Mouse (Mus musculus) embryonic facial prominence, embryonic 11.5 days (tissue): ENCODE data around the gene Lbhd2. TPM values are rescaled to one million over a fixed set of nuclear protein-coding genes. Genes with fewer than 3 reads are reported as not detected.

Experiments
- ATAC-seq: fragments of 200-750 bp; cut with Nextera tagmentation; replicated peaks from 2 replicates; pipeline ENCODE4 v1.8.0; 2017; ENCODE audit warnings: low read depth; ENCODE audit not compliant: insufficient number of reproducible peaks, low FRiP score, low TSS enrichment
- DNase-seq: peaks from one replicate; pipeline ENCODE4 v3.0.0-alpha.2; 2015; ENCODE audit warnings: low spot score
- H3K27ac ChIP-seq: fragments of 300-500 bp; sonication (generic); replicated peaks from 2 replicates; pipeline ENCODE4 v1.5.1; 2014; ENCODE audit warnings: mild to moderate bottlenecking, low read depth, low read length, control low read depth
- H3K27me3 ChIP-seq: fragments of 300-500 bp; sonication (generic); 2 replicates; pipeline ENCODE4 v1.6.1; 2014; ENCODE audit warnings: mild to moderate bottlenecking, low read length, moderate library complexity, mixed read lengths; ENCODE audit not compliant: control insufficient read depth, insufficient read depth
- H3K36me3 ChIP-seq: fragments of 300-500 bp; sonication (generic); replicated peaks from 2 replicates; pipeline ENCODE4 v1.6.1; 2014; ENCODE audit warnings: low read depth, mild to moderate bottlenecking, low read length, moderate library complexity, mixed read lengths; ENCODE audit not compliant: control insufficient read depth, insufficient read depth
- H3K4me1 ChIP-seq: fragments of 300-500 bp; sonication (generic); 2 replicates; pipeline ENCODE4 v1.6.1; 2014; ENCODE audit warnings: low read length, mixed read lengths; ENCODE audit not compliant: control insufficient read depth, insufficient read depth
- H3K4me2 ChIP-seq: fragments of 300-500 bp; sonication (generic); 2 replicates; pipeline ENCODE4 v1.6.1; 2014; ENCODE audit warnings: low read depth, mild to moderate bottlenecking, control low read depth, low read length, moderate library complexity
- H3K4me3 ChIP-seq: fragments of 300-500 bp; sonication (generic); 2 replicates; pipeline ENCODE4 v1.5.1; 2014; ENCODE audit warnings: low read depth, low read length, control low read depth
- H3K9ac ChIP-seq: fragments of 300-500 bp; sonication (generic); replicated peaks from 2 replicates; pipeline ENCODE4 v1.6.1; 2014; ENCODE audit warnings: mild to moderate bottlenecking, control low read depth, low read length
- H3K9me3 ChIP-seq: fragments of 300-500 bp; sonication (generic); replicated peaks from 2 replicates; pipeline ENCODE4 v1.6.1; 2016; ENCODE audit warnings: mild to moderate bottlenecking, low read length, inconsistent platforms, mixed read lengths; ENCODE audit not compliant: control insufficient read depth
- WGBS: fragments of 180-500 bp; shearing (Covaris S2); extraction: QIAGEN DNeasy Blood & Tissue Kit; methylation state at CpG from one replicate; pipeline ENCODE4 v1.1.7; 2014; 5-methylcytosine and 5-hydroxymethylcytosine counted together
- polyA plus RNA-seq: library from polyadenylated mRNA; unstranded; fragments of >200 nt; fragmentation: Nextera tagmentation; extraction: Ambion mirVana; gene quantifications from 2 replicates; pipeline ENCODE4 v1.2.1, GENCODE M21; 2014

The Lbhd2 gene
- polyA plus RNA-seq, 1 experiment from 2014 or later = not detected

DNA sequence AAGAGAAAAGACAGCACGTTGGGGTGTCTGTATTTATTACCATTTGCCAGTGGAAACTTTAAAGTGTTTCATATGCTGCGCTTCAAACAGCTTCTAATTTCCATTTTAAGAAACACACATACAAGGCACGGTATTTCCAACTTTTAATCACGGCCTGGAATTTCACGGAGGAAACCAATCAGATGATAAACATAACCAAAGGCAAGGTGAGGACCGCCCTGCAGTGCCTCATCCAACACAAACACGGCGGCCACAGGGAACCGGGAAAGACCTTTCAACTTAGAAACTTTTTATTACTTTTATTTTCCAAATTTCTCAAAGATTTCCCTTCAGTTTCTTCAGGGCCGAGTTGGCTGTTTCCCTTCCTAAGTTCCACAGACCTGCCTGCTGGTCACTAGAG, 31.9 kb upstream of the Lbhd2 start:
- no peak for ATAC-seq
- WGBS = 84% methylated on average over 10 of the region's 10 CpGs
- H3K36me3 ChIP-seq = no peaks in the 10 kb centered on the region

DNA sequence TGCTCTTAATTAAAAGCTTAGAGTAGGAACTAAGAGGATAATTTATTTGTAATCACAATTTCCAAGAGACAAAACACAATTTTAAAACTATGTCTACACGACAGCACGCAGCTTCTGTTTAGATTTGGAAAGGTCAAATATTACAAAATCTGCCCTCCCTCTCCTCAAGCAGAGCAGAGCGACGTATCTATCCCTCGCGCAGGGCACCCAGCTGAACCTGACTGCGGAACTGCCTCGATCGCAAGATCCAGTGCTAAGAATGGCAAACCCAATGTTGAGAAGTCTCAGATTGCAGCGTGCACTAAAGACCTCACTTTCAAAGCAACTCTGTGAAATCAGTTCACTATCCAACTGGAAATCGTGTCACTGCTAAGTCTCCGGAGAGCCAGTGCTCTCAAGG, 31.1 kb upstream of the Lbhd2 start:
- H3K36me3 ChIP-seq = no peaks in the 10 kb centered on the region
- peak overlapping the region; percentile 50 for H3K9ac ChIP-seq
- H3K4me3 ChIP-seq = peak overlapping the region; percentile 88
- 0 out of 2 replicates have a peak, but pooled peaks cover 2% of the 10 kb centered on the region for H3K4me1 ChIP-seq
- no peak for ATAC-seq
- DNase-seq = no peak
- peak overlapping the region; percentile 92 for H3K4me2 ChIP-seq
- 73% methylated on average over 12 of the region's 12 CpGs for WGBS
- H3K27ac ChIP-seq = no peak overlapping the region
- no peaks in the 10 kb centered on the region for H3K9me3 ChIP-seq
- no peaks in the 10 kb centered on the region for H3K27me3 ChIP-seq

More for the DNA sequence above, 31.9 kb upstream of the Lbhd2 start:
- Histone ChIP-seq H3K4me2 (no peak overlapping the region), H3K4me3 (no peak overlapping the region), H3K9ac (no peak overlapping the region), H3K4me1 (0 out of 2 replicates have a peak, but pooled peaks cover 2% of the 10 kb centered on the region), H3K9me3 (no peaks in the 10 kb centered on the region), H3K27me3 (no peaks in the 10 kb centered on the region), H3K27ac (no peak overlapping the region)
- no peak for DNase-seq

DNA sequence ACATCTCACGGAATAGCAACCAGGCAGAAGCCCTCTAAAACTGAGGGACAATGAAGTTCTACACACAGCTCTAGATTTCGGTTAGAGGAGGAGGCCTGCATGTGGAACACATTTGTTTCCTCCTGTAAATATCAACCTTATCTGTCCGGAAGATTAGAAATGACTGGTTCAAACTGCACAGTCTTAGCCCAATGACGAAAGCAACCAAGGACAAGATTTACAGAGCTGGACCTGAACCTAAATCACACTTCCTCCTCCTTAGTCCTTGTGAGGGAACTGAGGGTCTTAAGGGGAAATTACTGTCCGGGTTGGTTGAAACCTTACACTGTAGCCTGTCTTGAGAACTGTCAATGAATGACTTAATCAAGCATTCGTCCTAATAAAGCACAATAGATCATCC, 30.6 kb upstream of the Lbhd2 start:
- Histone ChIP-seq H3K9ac (peak overlapping the region; percentile 50), H3K27ac (no peak overlapping the region), H3K36me3 (no peaks in the 10 kb centered on the region), H3K27me3 (no peaks in the 10 kb centered on the region), H3K9me3 (no peaks in the 10 kb centered on the region), H3K4me1 (0 out of 2 replicates have a peak, but pooled peaks cover 2% of the 10 kb centered on the region), H3K4me2 (peak overlapping the region; percentile 92), H3K4me3 (peak overlapping the region; percentile 88)
- WGBS = 39% methylated on average over 6 of the region's 6 CpGs
- DNase-seq (no peak), ATAC-seq (no peak)

DNA sequence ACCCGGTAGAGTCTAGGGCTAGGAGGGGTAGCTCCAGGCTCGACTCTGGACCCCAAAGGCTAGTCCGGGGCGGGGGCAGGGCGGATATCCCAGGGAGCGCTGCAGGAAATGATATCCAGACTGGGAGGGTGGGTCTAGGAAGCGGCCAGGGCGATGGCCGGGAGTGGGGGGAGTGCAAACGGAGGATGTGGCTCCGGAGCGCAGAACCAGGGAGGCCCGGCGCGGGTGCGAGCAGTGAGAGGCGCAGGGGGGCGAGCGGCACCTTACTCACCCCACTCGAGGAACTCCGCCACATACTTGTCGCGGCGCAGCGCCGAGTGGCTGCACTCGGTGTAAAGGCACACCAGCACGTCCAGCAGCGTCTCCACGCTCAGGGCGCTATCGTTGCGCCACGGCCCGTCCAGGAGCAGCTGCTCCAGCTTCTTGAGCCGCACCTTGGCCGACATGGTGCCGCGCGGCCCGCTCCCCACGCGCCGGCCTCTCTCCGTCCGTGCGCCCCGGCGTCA, 29.7 kb upstream of the Lbhd2 start:
- peak overlapping the region; percentile 92 for H3K4me2 ChIP-seq
- H3K27ac ChIP-seq = peak overlapping the region; percentile 78
- H3K9me3 ChIP-seq = no peaks in the 10 kb centered on the region
- ATAC-seq = 0 out of 2 replicates have a peak, but pooled peaks have one; percentile 16
- H3K9ac ChIP-seq = peak overlapping the region; percentile 79
- under 1% methylated on average over 43 of the region's 49 CpGs for WGBS
- H3K4me1 ChIP-seq = 0 out of 2 replicates have a peak, but pooled peaks cover 2% of the 10 kb centered on the region
- H3K27me3 ChIP-seq = no peaks in the 10 kb centered on the region
- H3K4me3 ChIP-seq = peak overlapping the region; percentile 88
- peak; percentile 45 for DNase-seq
- H3K36me3 ChIP-seq = no peaks in the 10 kb centered on the region

DNA sequence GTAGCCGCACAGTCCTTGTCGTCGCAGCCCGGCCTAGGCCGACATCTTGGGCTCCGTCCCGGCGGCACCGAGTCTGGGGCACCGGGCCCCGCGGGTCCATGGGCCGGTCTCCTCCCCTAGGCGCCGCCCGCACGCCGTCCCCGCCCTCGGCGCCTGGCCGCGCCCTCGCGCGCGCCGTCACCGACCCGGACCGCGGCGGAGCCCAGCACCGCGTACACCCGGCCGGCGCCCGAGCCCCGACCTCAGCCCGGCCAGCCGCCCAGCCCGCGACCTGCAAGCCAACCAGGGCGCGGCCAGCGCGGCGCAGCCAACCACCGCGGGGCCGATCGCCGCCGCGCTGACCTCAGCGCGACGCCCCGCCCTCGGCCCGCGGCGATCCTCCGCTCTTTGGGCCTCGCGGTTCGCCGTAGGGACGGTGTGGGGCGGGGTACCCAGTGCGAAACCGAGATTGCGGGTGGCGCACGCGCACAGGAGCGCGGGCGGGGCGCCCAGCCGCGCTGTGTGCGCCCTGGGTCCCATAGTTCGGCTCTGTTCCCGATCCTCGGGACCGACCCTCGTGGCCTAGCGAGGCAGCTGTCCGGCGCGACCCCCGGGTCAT, 29.1 kb upstream of the Lbhd2 start, which contains the start of gene Cdc42bpb:
Cdc42bpb (minus strand) TSS at position 343 of the 598 bp plus-strand sequence.
- Histone ChIP-seq H3K4me1 (0 out of 2 replicates have a peak, but pooled peaks cover 2% of the 10 kb centered on the region), H3K9me3 (no peaks in the 10 kb centered on the region), H3K9ac (peak within 1 kb of the TSS; percentile 79), H3K36me3 (no peaks in the 10 kb centered on the region), H3K27me3 (no peaks in the 10 kb centered on the region), H3K4me3 (peak within 1 kb of the TSS; percentile 88), H3K27ac (peak within 1 kb of the TSS; percentile 78), H3K4me2 (peak within 1 kb of the TSS; percentile 92)
- under 1% methylated on average over 91 of the region's 94 CpGs for WGBS
- ATAC-seq (peak; percentile 94), DNase-seq (peak; percentile 95)

DNA sequence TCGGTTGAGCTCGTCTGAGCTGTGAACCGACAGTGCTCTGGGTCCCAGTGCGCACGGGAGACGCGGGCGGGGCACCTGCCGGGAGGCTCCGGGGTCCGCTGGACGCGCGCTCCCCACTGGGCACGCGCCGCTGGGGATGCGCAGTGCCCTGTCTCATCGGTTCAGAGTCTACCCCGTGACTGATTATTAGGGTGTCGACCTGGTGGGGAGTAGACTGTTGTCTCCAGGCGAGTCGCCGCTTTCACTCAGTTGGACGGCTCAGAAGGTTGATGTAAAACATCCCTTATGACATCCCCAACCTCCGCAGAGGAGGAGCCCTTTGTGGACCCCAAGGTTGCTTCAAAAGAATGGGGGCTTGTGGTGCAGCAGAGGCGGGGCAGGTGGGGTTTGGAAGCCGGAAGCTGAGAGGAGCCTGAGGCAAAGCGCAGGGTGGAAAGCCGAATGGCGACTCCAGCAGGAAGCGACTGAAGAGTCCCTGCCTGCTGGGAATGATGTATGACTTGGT, 28.6 kb upstream of the Lbhd2 start:
- Histone ChIP-seq H3K9me3 (no peaks in the 10 kb centered on the region), H3K27ac (peak overlapping the region; percentile 65), H3K4me2 (peak overlapping the region; percentile 92), H3K9ac (peak overlapping the region; percentile 79), H3K4me1 (0 out of 2 replicates have a peak, but pooled peaks cover 2% of the 10 kb centered on the region), H3K36me3 (no peaks in the 10 kb centered on the region), H3K27me3 (no peaks in the 10 kb centered on the region), H3K4me3 (peak overlapping the region; percentile 88)
- DNase-seq (peak; percentile 56), ATAC-seq (peak; percentile 72)
- under 1% methylated on average over 32 of the region's 32 CpGs for WGBS

DNA sequence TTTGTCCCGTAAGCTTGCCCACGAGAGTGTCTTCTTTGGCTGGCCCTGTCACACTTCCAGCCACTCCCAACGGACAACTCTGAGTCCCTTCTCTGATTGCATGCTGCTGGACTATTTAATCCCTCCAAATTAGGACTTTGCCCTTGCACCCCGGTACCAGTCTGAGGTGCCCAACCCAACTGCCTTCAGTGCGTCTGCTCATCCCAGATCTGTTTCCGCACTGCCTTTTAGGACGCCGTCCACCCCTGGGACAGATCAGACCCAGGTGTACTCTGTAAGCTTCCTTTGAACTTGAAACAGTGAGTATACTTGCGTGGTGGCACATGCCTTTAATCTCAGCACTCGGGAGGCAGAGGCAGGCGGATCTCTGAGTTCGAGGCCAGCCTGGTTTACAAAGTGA, 27.8 kb upstream of the Lbhd2 start:
- Histone ChIP-seq H3K9me3 (no peaks in the 10 kb centered on the region), H3K27ac (no peak overlapping the region), H3K9ac (no peak overlapping the region), H3K4me3 (peak overlapping the region; percentile 88), H3K4me1 (0 out of 2 replicates have a peak, but pooled peaks cover 2% of the 10 kb centered on the region), H3K27me3 (no peaks in the 10 kb centered on the region), H3K4me2 (no peak overlapping the region; the same call in 1 of the 2 replicates), H3K36me3 (no peaks in the 10 kb centered on the region)
- ATAC-seq (no peak), DNase-seq (no peak)
- 76% methylated on average over 12 of the region's 12 CpGs for WGBS
